In the genomic region with DNA sequence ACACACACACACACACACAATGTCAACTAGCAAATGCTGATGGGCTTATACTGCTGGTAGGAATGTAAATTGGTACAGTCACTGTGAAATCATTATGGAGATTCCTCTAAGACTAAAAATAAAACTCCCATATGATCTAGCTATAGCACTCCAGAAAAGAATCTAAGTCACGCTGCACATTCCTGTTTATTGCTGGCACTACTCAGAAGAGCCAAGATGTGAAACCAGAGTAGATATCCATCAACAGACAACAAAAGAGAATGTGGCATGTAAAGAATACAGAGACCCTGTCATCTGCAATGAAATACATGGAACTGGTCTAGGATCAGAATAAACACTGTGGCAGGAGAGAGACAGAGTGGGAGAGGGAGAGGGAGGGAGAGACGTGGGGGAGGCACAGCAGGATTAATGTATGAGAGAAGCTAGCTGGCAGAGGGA, we compare ENCODE assay signal across 12 mouse cellular contexts.
A peak's percentile ranks its signal among the peaks of the same experiment; 100 is the strongest.
DNase-seq lines count a peak whose midpoint lies in the region; TF ChIP-seq lines count a peak whose summit lies in the region.
"Had no signal": no experiment of that assay in that cellular context is flagged by ENCODE, and none has a peak within 500 bp of the region (broad histone marks: within the 10 kb centered on the region; RNA-seq: fewer than 3 reads in every experiment).

No protein-coding gene starts in this region.

- 25% methylated on average over 2 of the region's 2 CpGs for WGBS in heart, embryonic 10.5 days
- WGBS in kidney, adult 2 months: 52% methylated on average over 2 of the region's 2 CpGs

- H3K36me3 ChIP-seq in heart, embryonic 10.5 days: no peaks in the 10 kb centered on the region
- H3K36me3 ChIP-seq in kidney, adult 2 months (ENCODE audit: control insufficient read depth, insufficient read depth, low read length): no peaks in the 10 kb centered on the region
- H3K36me3 ChIP-seq: hindbrain, embryonic 13.5 days; liver, embryonic 12.5 days had no signal

- 0 out of 2 replicates have a peak overlapping the region, but pooled peaks have one; percentile 13 for H3K4me3 ChIP-seq in heart, embryonic 10.5 days
- H3K4me3 ChIP-seq in kidney, adult 2 months (ENCODE audit: insufficient read depth, low read depth, low read length): no peak overlapping the region
- H3K4me3 ChIP-seq: hindbrain, embryonic 13.5 days; liver, embryonic 12.5 days had no signal

- no peaks in the 10 kb centered on the region for H3K27me3 ChIP-seq in heart, embryonic 10.5 days (ENCODE audit: insufficient read depth, poor library complexity, severe bottlenecking)
- no peaks in the 10 kb centered on the region; the same call in 1 of the 2 replicates for H3K27me3 ChIP-seq in kidney, adult 2 months (replicated peaks; ENCODE audit: control insufficient read depth, insufficient read depth, low read length)
- H3K27me3 ChIP-seq: CH12.LX; hindbrain, embryonic 13.5 days; liver, embryonic 12.5 days had no signal

- TF ChIP-seq POLR2A in kidney, adult 2 months (IDR thresholded peaks at IDR 0.05; ENCODE audit: low read depth, low read length): no peak

- no peak for TF ChIP-seq CTCF in kidney, adult 2 months (conservative IDR thresholded peaks at IDR 0.05; ENCODE audit: insufficient read depth, insufficient read length, low read depth, low read length)

- H3K9me3 ChIP-seq in heart, embryonic 10.5 days: no peaks in the 10 kb centered on the region
- H3K9me3 ChIP-seq: hindbrain, embryonic 13.5 days; liver, embryonic 12.5 days had no signal

- H3K27ac ChIP-seq in heart, embryonic 10.5 days: peak overlapping the region; percentile 76
- H3K27ac ChIP-seq in kidney, adult 2 months (ENCODE audit: insufficient read depth, low read depth, low read length): no peak overlapping the region
- H3K27ac ChIP-seq: hindbrain, embryonic 13.5 days; liver, embryonic 12.5 days had no signal

- no peak for DNase-seq in heart, embryonic 10.5 days (ENCODE audit: low spot score)
- no peak for DNase-seq in heart, postnatal 10 days
- peak; percentile 8 to 22 for DNase-seq in kidney, postnatal 4 days
- DNase-seq in kidney, adult 2 months: no peak
- peak; percentile 32 for DNase-seq in brain, embryonic 18.5 days (ENCODE audit: low read depth, low spot score)
- DNase-seq in left cerebral cortex, postnatal 14 days (ENCODE audit: low spot score in 2 of 2): peak; percentile 24 to 77
- no peak for DNase-seq in liver
- DNase-seq in neural tube, embryonic 10.5 days (ENCODE audit: extremely low spot score, low spot score): no peak
- DNase-seq: cerebellum, adult 9-11 months had no signal

- intact Hi-C loops in heart, postnatal 10 days (cut with DNase I): no loop called here
- intact Hi-C loops in left cerebral cortex, postnatal 14 days (cut with DNase I): loop anchor here (5.0 to 10.0 kb wide), 2 partner anchors 117 to 141 kb away; no protein-coding TSS in a partner anchor

- peaks cover 34% of the 10 kb centered on the region for H3K4me1 ChIP-seq in heart, embryonic 10.5 days
- no peaks in the 10 kb centered on the region; the same call in 1 of the 2 replicates for H3K4me1 ChIP-seq in kidney, adult 2 months (ENCODE audit: control insufficient read depth, insufficient read depth, low read length)
- H3K4me1 ChIP-seq: liver, embryonic 12.5 days had no signal

Comparison
In these comparisons a context has a peak if more than half of its experiments do, and no peak if none do; other contexts are left out.
1. DNase-seq: peak in kidney, postnatal 4 days (2 of 2), brain, embryonic 18.5 days (single experiment) and left cerebral cortex, postnatal 14 days (2 of 2); none in heart, embryonic 10.5 days (single experiment), heart, postnatal 10 days (0 of 2), kidney, adult 2 months (single experiment), liver (single experiment) and neural tube, embryonic 10.5 days (single experiment).